Mouse (Mus musculus) layer of hippocampus, adult 2 months (tissue): ENCODE results near the gene Tead1. TPM values are rescaled to one million over a fixed set of nuclear protein-coding genes. Genes with fewer than 3 reads are reported as not detected.

Experiments used
- DNase-seq, 2 experiments: peaks; one replicate each; pipeline ENCODE4 v3.0.0; 2022; ENCODE audit warnings: low spot score in 2 of 2
- H3K27ac ChIP-seq: fragments of 200-600 bp; 2 replicates; pipeline ENCODE4 v1.8.1; 2022
- H3K4me3 ChIP-seq: fragments of 200-600 bp; 2 replicates; pipeline ENCODE4 v1.8.1; 2022; ENCODE audit warnings: mild to moderate bottlenecking
- CTCF ChIP-seq: fragments of 200-600 bp; conservative IDR thresholded peaks from 2 replicates; pipeline ENCODE4 v1.8.1; 2022; ENCODE audit warnings: antibody characterized with exemption, mild to moderate bottlenecking, moderate library complexity
- total RNA-seq, 2 experiments: library from RNA; stranded (reverse); gene quantifications; 2 replicates each; pipeline ENCODE4 v1.2.3; 2021

The Tead1 gene
- total RNA-seq, 2 experiments from 2014 or later = 23.9 to 29.0 TPM

DNA sequence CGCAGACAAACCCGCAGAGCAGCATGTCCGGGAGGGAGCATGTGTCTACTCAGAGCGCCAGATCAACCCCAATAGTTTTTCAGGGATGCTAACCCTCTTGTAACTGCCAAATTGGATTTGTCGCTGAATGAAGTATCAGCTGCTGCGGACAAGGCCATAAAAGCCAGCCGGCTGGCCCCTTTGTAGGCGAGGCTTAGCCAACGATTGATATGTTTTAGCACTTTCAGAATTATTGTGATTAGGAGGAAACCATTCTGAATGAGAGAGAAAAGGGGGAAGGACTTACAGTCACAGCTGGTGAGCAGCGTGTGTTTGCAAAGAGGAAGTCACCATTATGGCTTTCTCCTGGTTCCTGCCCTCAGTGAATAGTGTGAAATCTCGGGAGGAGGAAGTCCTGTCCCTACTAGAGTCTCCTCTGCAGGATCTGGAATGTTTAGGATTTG lies 146.2 kb downstream of the Tead1 start:
- Histone ChIP-seq H3K27ac (peak overlapping the region; percentile 76), H3K4me3 (no peak overlapping the region)
- no peak for DNase-seq
- no peak for TF ChIP-seq CTCF

DNA sequence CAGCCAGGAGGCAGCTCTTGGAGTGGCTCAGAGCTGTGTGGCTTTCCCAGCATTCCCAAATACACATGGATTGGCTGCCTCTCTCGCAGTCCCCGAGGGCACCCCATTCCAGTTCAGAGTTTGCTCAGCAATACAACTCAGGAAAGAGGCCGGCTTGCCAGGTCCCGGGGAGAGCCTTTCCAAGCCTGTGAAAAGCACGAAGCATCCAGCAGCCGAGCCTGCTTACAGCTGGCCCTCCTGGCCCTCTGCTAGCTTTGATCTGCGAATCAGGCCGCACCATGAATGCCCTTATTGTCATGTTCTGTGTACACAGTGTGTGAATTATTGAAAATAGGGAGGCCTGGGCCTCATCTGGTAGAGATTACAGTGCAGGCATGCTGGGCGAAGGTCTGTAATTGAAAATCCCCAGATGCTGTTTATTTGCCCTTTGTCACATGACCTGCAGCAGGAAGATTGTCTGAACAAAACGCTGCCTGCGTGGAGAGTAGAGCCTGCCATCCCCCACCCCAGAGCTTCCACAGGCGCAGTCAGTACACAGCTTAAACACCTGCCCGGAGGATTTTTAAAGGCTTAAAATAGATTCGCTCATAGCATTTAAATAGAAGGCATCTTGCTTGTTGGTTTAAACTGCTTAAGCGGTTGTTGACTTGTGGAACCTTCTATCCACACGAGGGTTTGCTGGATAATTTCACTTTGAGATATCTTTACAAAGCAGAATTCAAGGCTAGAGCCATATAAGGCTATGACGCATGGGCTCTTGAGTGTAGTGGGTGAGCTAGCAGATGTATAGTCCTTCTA lies 147.2 kb downstream of the Tead1 start:
- Histone ChIP-seq H3K4me3 (no peak overlapping the region; the same call in 1 of the 2 replicates), H3K27ac (peak overlapping the region; percentile 76)
- peak; percentile 50 to 57 for DNase-seq
- no peak for TF ChIP-seq CTCF

DNA sequence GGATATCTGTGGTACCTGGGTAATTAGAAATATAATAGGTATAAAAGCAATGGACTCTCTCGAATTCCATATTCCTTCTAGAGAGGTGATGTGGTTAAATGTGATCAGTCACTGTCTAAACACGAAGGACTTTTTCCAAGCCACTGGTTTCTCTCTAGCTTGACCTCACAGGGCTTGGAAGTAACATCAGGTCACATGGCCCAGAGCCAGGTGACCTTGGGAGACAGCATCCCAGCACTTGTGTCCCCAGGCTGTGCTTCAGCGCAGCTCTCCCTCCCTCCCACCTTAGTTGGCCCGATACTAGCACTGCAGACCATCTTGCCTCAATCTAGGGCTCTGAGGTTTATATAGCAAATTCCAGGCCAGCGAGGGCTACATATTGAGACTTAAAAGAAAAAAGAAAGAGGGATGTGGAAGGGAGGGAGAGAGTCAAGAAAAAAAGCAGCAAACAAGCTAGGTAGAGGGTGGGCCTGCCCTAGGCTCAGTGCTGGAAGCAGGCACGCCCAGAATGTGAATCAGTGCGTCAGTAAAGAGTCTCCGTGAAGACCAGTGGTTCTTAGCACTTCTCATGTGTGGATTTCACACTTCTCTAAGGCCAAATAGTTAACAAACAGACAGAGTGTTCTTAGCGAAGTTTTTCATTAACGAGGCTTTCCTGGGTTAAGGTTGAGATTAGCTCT lies 149.0 kb downstream of the Tead1 start:
- TF ChIP-seq CTCF = no peak
- Histone ChIP-seq H3K27ac (no peak overlapping the region), H3K4me3 (no peak overlapping the region)
- no peak for DNase-seq

DNA sequence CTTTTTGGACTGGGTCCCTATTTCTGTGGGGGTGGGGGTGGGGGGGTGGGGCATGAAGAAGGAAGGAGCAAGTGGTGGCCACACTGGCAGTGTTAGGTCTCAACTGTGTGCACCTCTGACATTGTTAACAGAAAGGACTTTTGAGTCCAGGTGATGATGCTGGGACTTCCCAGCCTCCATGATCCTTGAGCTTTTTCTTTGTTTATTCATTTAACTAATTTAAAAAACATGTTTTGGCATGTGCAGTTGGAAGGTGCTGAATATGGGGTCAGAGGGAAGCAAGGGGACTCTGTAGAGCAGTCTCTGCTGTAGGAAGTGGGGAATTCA lies 149.5 kb downstream of the Tead1 start:
- Histone ChIP-seq H3K4me3 (no peak overlapping the region), H3K27ac (no peak overlapping the region)
- no peak for DNase-seq
- no peak for TF ChIP-seq CTCF

DNA sequence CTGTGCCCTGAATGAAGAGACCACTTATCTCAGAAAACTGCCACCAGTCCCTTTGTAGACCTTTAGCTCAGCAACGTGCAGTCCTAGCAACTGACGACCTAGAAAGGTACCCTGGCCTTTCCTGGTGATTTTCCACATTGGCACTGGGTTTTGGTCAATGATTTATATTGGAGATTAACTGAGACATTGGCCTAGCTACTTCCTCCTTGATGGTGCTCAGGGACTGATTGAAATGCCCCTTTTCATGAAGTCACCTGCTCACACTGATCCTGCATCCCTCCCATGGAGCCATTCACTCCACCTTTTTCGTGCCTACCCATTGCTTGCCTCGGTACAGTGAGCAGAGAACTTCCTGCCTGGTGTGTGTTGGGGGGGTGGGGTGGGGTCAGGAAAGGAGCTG lies 151.8 kb downstream of the Tead1 start:
- TF ChIP-seq CTCF = no peak
- no peak for DNase-seq
- Histone ChIP-seq H3K27ac (no peak overlapping the region), H3K4me3 (no peak overlapping the region)

DNA sequence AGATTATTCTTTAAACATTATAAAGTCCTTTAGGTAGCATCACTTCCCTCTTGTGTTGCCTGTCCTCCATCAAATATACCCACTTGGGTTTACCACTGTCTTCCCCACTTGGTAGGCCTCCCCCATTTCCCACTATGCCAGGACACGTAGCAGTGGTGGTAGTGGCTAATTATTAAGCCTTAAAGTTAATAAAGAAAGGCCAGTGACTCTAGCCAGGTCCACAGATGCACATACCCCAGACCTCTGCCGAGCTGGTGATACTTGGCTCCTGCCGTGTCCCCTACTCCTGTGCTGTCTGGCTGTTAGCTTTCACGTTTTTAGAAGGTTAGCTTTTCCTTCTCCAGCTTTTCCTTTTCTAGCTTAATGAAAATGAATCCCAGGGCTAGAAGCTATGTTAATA lies 152.3 kb downstream of the Tead1 start:
- no peak overlapping the region for H3K27ac ChIP-seq
- H3K4me3 ChIP-seq = no peak overlapping the region
- DNase-seq = no peak
- TF ChIP-seq CTCF = no peak

DNA sequence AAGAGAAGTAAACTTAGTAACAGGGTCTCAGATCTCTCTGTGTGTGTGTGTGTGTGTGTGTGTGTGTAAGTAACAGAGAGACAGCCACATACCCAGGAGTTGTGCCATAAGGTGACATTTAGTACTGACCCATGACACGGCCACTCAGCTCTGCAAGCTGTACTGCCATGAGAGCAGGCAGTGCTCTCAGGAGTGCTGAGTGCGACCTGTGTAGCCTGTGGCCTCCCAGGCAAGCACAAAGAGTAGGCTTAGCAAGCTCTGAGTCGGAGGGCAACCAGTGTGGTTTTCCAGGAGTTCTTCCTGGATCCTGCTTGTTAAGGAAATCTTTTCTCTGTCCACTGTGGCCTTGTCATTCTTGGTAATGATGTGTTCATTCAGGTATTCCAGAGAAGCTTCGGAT lies 154.0 kb downstream of the Tead1 start:
- no peak for DNase-seq

DNA sequence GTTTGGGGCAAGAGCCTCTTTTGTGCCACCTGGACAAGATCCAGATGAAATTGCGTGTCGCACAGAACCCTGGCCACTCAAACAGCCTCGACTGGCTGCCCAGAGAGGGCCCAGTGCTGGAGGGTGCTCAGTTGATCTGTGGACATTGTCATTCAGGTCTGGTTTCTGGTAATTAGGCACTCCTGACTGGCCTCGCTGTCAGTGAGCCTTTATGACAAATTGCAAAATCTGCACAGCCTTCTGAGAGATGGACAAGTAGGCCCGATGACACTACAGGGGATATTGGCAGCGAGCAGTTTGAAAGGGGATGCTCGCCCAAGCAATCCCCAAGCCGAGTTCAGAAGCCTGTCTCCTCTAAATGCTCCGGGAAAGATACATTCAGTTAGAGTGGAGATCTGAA lies 157.0 kb downstream of the Tead1 start:
- Histone ChIP-seq H3K27ac (peak overlapping the region; percentile 46), H3K4me3 (no peak overlapping the region)
- TF ChIP-seq CTCF = no peak
- no peak for DNase-seq

More for the DNA sequence above, 154.0 kb downstream of the Tead1 start:
- no peak for TF ChIP-seq CTCF
- Histone ChIP-seq H3K4me3 (no peak overlapping the region), H3K27ac (no peak overlapping the region)

DNA sequence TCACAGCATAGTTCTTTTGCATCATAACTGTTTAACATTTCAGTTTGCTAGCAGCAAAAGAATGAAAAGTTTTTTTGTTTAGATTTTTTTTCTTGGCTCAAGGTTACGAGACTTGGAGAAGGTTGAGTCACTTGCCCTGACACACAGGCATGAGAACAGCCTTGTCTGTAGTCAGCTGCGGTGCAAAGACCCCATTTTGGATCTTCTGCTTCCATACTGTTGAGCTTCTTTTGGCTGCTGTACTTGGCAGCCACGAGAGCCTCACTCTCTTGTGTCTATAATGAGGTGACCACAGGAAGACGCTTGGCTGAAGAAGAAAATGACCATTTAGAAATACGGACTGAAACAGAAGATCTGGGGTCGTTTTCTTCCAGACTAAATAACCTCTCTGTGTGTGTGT lies 159.0 kb downstream of the Tead1 start:
- TF ChIP-seq CTCF = no peak
- Histone ChIP-seq H3K4me3 (no peak overlapping the region), H3K27ac (no peak overlapping the region)
- DNase-seq = no peak

DNA sequence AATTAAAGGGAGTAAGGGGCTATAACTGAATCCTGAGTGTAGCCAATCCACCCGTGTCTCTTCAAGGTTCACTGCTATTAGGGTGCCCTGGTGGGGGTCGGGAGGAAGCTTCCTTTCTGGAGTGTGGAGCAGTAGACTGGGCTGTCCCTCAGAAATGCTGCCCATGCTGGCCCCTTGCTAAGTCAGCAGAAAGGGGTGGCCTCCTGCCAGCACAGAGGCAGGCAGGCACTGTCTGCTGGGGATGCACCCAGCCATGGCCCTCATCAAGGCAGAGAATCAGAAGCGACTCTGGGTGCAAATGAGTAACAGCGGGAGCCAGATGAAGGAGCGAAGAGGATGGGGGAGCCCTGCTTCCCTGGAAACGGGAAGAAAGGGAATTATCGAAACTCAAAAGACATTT lies 161.2 kb downstream of the Tead1 start:
- no peak for DNase-seq
- no peak overlapping the region for H3K4me3 ChIP-seq
- peak overlapping the region; percentile 89 for H3K27ac ChIP-seq
- TF ChIP-seq CTCF = no peak

DNA sequence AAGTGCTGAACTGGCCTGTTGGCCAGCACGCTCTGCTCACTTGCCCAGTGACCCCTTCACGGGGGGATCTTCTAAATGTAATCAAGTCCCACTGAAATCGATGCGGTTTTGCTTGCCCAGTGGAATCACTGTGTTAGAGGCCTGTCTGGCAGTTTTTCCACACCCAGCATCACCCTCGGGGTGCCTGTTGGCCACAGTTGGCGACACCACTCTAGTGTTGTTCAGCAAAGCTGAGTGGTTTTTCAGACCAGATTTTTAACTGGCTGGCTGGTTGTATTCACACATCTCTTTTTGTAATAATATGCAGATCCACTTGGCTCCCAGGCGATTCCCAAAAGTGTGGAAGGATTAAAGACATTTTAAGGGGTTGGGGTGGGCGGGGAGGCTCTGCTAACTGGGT lies 161.8 kb downstream of the Tead1 start:
- H3K27ac ChIP-seq = peak overlapping the region; percentile 89
- DNase-seq = peak; percentile 29 to 48

DNA sequence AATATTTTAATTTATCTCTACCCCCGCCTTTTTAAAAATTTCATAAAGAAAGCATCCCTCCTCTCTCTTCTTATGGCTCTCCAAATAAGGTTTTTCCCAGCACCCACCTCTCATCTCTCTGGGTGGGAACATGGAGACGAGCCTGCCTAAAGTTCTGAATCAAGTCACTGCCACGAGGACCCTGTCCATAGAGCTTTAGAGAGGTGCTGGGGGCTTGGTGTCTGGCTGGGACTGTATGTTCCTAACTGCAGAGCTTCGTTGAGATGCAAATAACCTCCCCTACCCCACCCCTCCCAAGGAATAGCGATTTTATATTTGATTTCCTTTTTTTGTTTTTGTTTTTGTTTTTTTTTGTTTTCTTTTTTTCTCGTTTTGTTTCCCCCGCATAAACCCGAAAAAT lies 162.4 kb downstream of the Tead1 start:
- TF ChIP-seq CTCF = no peak
- DNase-seq = no peak
- H3K27ac ChIP-seq = peak overlapping the region; percentile 89
- H3K4me3 ChIP-seq = peak overlapping the region; percentile 52

More for the DNA sequence above, 161.8 kb downstream of the Tead1 start:
- no peak for TF ChIP-seq CTCF
- no peak overlapping the region; the same call in 1 of the 2 replicates for H3K4me3 ChIP-seq

DNA sequence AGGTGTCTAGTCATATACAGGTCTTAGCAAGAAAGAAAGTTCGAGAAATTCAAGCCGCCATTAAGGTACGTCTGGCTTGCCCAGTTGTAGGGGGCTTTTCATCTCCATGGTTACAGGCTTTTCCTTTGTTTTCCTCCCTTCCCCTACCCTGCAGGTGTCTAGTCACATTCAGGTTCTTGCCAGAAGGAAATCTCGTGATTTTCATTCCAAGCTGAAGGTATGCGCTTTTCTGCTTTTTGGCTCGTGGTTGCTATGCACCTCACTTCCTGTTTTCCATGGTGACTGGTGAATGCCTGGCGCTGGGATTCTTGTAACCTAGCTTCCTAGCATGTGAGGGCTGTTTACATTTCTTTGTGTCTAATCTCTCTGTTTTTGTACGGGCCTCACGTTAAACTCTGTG lies 162.8 kb downstream of the Tead1 start:
- no peak for TF ChIP-seq CTCF
- H3K27ac ChIP-seq = peak overlapping the region; percentile 89
- no peak for DNase-seq

DNA sequence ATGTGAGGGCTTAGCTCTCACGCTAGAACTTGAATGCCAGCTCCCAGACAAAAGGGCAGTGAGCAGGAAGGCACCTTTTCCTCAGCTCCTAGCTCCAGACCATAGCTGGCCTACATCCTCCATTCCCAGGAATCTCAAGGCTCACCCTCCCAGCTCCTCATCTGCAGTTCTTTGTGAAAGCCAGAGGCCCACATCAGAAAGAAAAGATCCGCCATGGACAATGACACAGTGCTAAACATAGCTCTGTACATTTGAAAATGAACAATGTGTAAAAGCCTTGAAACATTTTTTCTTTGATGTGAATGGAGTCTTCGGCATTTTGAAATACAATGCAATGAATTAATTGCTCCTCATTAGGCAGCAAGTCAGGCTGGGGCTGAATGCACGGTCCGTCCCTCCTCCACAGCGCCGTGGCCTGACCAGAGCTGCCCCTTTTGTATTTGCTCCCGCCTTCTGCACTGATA lies 172.2 kb downstream of the Tead1 start:
- DNase-seq = no peak
- peak overlapping the region; percentile 25 for H3K27ac ChIP-seq
- H3K4me3 ChIP-seq = no peak overlapping the region
- no peak for TF ChIP-seq CTCF

More for the DNA sequence above, 162.8 kb downstream of the Tead1 start:
- H3K4me3 ChIP-seq = peak overlapping the region; percentile 52
